Mouse (Mus musculus) lung, embryonic 14.5 days (tissue): ENCODE results near the gene Kcnma1. TPM values are rescaled to one million over a fixed set of nuclear protein-coding genes. Genes with fewer than 3 reads are reported as not detected.

ENCODE experiments used
- ATAC-seq: fragments of 200-750 bp; cut with Nextera tagmentation; 2 replicates; pipeline ENCODE4 v1.8.0; 2017; ENCODE audit warnings: mild to moderate bottlenecking, moderate TSS enrichment, moderate library complexity; ENCODE audit not compliant: insufficient read depth
- DNase-seq: peaks from one replicate; pipeline ENCODE4 v3.0.0-alpha.2; 2015
- H3K27ac ChIP-seq: fragments of 300-500 bp; sonication (generic); 2 replicates; pipeline ENCODE4 v1.5.1; 2014; ENCODE audit warnings: low read depth, mild to moderate bottlenecking, moderate library complexity
- H3K27me3 ChIP-seq: fragments of 300-500 bp; sonication (generic); 2 replicates; pipeline ENCODE4 v1.6.1; 2014; ENCODE audit warnings: low read length, control low read depth; ENCODE audit not compliant: insufficient read depth
- H3K36me3 ChIP-seq: fragments of 300-500 bp; sonication (generic); 2 replicates; pipeline ENCODE4 v1.6.1; 2014; ENCODE audit warnings: control low read depth; ENCODE audit not compliant: insufficient read depth
- H3K4me1 ChIP-seq: fragments of 300-500 bp; sonication (generic); 2 replicates; pipeline ENCODE4 v1.6.1; 2014; ENCODE audit warnings: antibody characterized with exemption, control low read depth; ENCODE audit not compliant: insufficient read depth
- H3K4me2 ChIP-seq: fragments of 300-500 bp; sonication (generic); 2 replicates; pipeline ENCODE4 v1.6.1; 2014; ENCODE audit warnings: mild to moderate bottlenecking
- H3K4me3 ChIP-seq: fragments of 300-500 bp; sonication (generic); 2 replicates; pipeline ENCODE4 v1.5.1; 2014; ENCODE audit warnings: low read depth, low read length
- H3K9ac ChIP-seq: fragments of 300-500 bp; sonication (generic); 2 replicates; pipeline ENCODE4 v1.6.1; 2014
- H3K9me3 ChIP-seq: fragments of 300-500 bp; sonication (generic); 2 replicates; pipeline ENCODE4 v1.6.1; 2016; ENCODE audit warnings: low read depth, low read length, control low read depth
- CTCF ChIP-seq: IDR thresholded peaks from 2 replicates; pipeline ENCODE4 v1.5.1; 2016; ENCODE audit warnings: antibody characterized with exemption, low read depth
- WGBS: fragments of 180-500 bp; shearing (Covaris S2); extraction: QIAGEN DNeasy Blood & Tissue Kit; methylation state at CpG from one replicate; pipeline ENCODE4 v1.1.7; 2014; 5-methylcytosine and 5-hydroxymethylcytosine counted together
- polyA plus RNA-seq: library from polyadenylated mRNA; unstranded; fragments of >200 nt; fragmentation: Nextera tagmentation; extraction: Ambion mirVana; gene quantifications from 2 replicates; pipeline ENCODE4 v1.2.1, GENCODE M21; 2014

The Kcnma1 gene
- polyA plus RNA-seq, 1 experiment from 2014 or later, result 1.5 TPM

DNA sequence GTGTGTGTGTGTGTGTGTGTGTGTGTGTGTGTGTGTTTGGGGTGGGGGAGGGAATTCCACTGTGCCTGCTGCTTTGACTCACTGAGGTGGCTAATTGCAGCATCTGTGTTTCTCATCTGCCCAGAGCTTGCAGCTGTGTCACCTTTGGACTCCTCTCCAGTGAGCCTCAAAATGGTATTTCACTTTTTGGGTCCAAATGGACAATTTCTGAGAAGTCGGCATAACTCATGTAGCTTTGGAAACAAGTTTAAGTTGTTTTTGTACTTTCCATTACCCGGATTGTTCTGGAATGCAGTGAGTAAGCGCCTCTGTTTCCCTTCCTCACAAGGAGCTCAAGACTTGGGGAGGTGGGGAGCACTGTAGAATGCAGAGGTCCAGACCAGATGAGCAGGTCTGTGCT, 317.9 kb downstream of the Kcnma1 start:
- no peak for DNase-seq
- no peak for TF ChIP-seq CTCF
- H3K4me2 ChIP-seq, result no peak overlapping the region
- WGBS, result 78% methylated on average over 3 of the region's 3 CpGs
- no peak overlapping the region for H3K4me3 ChIP-seq
- ATAC-seq, result no peak
- H3K9ac ChIP-seq, result no peak overlapping the region
- no peaks in the 10 kb centered on the region for H3K9me3 ChIP-seq
- no peak overlapping the region for H3K27ac ChIP-seq
- H3K4me1 ChIP-seq, result no peaks in the 10 kb centered on the region
- no peaks in the 10 kb centered on the region for H3K36me3 ChIP-seq
- no peaks in the 10 kb centered on the region for H3K27me3 ChIP-seq

- Histone ChIP-seq H3K9ac (no peak overlapping the region), H3K27me3 (no peaks in the 10 kb centered on the region), H3K36me3 (no peaks in the 10 kb centered on the region), H3K27ac (no peak overlapping the region), H3K4me2 (no peak overlapping the region), H3K4me3 (no peak overlapping the region), H3K9me3 (no peaks in the 10 kb centered on the region), H3K4me1 (no peaks in the 10 kb centered on the region)
- DNase-seq, result no peak
- 46% methylated on average over 5 of the region's 5 CpGs for WGBS
- TF ChIP-seq CTCF, result no peak
- no peak for ATAC-seq
These were observed 324.6 kb downstream of the Kcnma1 start for GRCm38 (mm10) chr14:23689681-23690080.

- Histone ChIP-seq H3K4me3 (no peak overlapping the region), H3K36me3 (no peaks in the 10 kb centered on the region), H3K9ac (no peak overlapping the region), H3K27me3 (no peaks in the 10 kb centered on the region), H3K9me3 (no peaks in the 10 kb centered on the region), H3K4me2 (no peak overlapping the region), H3K4me1 (no peaks in the 10 kb centered on the region), H3K27ac (no peak overlapping the region)
- no peak for ATAC-seq
- no peak for TF ChIP-seq CTCF
- peak; percentile 51 for DNase-seq
- WGBS, result 56% methylated on average over 3 of the region's 3 CpGs
These were observed 325.8 kb downstream of the Kcnma1 start for GRCm38 (mm10) chr14:23688513-23688912.

- no peak overlapping the region for H3K4me2 ChIP-seq
- H3K9me3 ChIP-seq, result no peaks in the 10 kb centered on the region
- H3K36me3 ChIP-seq, result no peaks in the 10 kb centered on the region
- peak; percentile 33; the same call in 1 of the 2 replicates for TF ChIP-seq CTCF
- no peak overlapping the region for H3K9ac ChIP-seq
- H3K27ac ChIP-seq, result no peak overlapping the region
- no peaks in the 10 kb centered on the region for H3K4me1 ChIP-seq
- no peaks in the 10 kb centered on the region for H3K27me3 ChIP-seq
- DNase-seq, result peak; percentile 14
- no peak overlapping the region for H3K4me3 ChIP-seq
- no peak for ATAC-seq
- WGBS, result 29% methylated on average over 3 of the region's 3 CpGs
These were observed 329.7 kb downstream of the Kcnma1 start for GRCm38 (mm10) chr14:23684463-23685066.

- WGBS, result 47% methylated on average over 4 of the region's 4 CpGs
- Histone ChIP-seq H3K4me1 (no peaks in the 10 kb centered on the region), H3K9me3 (no peaks in the 10 kb centered on the region), H3K4me3 (no peak overlapping the region), H3K27ac (no peak overlapping the region), H3K4me2 (no peak overlapping the region), H3K9ac (no peak overlapping the region), H3K27me3 (no peaks in the 10 kb centered on the region), H3K36me3 (no peaks in the 10 kb centered on the region)
- TF ChIP-seq CTCF, result no peak
- ATAC-seq, result no peak
- DNase-seq, result no peak
These were observed 331.5 kb downstream of the Kcnma1 start for GRCm38 (mm10) chr14:23682758-23683157.

GRCm38 (mm10) chr14:23679378-23679777, 334.9 kb downstream of the Kcnma1 start:
- H3K9me3 ChIP-seq, result no peaks in the 10 kb centered on the region
- H3K36me3 ChIP-seq, result no peaks in the 10 kb centered on the region
- H3K4me3 ChIP-seq, result no peak overlapping the region
- ATAC-seq, result no peak
- H3K27me3 ChIP-seq, result no peaks in the 10 kb centered on the region
- no peak overlapping the region for H3K27ac ChIP-seq
- peak; percentile 60 for TF ChIP-seq CTCF
- H3K4me1 ChIP-seq, result no peaks in the 10 kb centered on the region
- 59% methylated on average over 2 of the region's 2 CpGs for WGBS
- H3K9ac ChIP-seq, result no peak overlapping the region
- peak; percentile 58 for DNase-seq
- H3K4me2 ChIP-seq, result no peak overlapping the region

GRCm38 (mm10) chr14:23666420-23666819, 347.9 kb downstream of the Kcnma1 start:
- no peaks in the 10 kb centered on the region for H3K36me3 ChIP-seq
- H3K9me3 ChIP-seq, result no peaks in the 10 kb centered on the region
- DNase-seq (no peak), ATAC-seq (no peak)
- H3K27me3 ChIP-seq, result no peaks in the 10 kb centered on the region
- no peak overlapping the region for H3K4me3 ChIP-seq
- no peaks in the 10 kb centered on the region for H3K4me1 ChIP-seq
- TF ChIP-seq CTCF, result no peak
- 80% methylated on average over 3 of the region's 3 CpGs for WGBS
- no peak overlapping the region for H3K4me2 ChIP-seq
- no peak overlapping the region for H3K27ac ChIP-seq
- no peak overlapping the region for H3K9ac ChIP-seq
